In the genomic region with DNA sequence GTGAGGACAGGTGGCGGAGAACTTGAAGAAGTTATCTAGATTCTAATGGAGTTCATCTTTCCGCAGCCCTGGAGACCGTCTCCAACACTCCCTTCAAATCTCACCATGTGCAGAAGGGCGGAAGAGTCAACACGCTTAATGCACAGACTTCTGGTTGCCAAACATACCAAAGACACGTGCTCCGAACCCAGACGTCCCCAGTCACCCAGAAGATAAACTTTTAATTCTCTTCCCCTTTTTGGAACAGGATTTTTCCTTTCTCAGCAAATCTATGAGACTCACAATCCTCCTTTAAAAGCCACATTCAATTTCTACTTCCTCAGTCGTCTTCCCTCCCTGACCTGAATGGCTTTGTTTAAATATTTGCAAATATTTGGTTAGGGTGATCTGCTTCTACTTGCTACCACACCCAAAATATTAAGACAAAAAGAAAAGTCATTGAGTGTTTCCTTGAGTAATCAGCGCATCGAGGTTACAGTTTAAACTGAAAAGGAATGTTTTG, we compare ENCODE assay signal across 8 mouse cellular contexts. TPM values are rescaled to one million over a fixed set of nuclear protein-coding genes. Genes with fewer than 3 reads are reported as not detected.
DNase-seq lines count a peak whose midpoint lies in the region; ATAC-seq and TF ChIP-seq lines count a peak whose summit lies in the region.

No protein-coding gene starts in this region.

- peak overlapping the region; percentile 51 for H3K9ac ChIP-seq in heart, embryonic 15.5 days
- peak overlapping the region; percentile 68 for H3K9ac ChIP-seq in lung, embryonic 16.5 days (ENCODE audit: low read length)
- H3K9ac ChIP-seq in stomach, postnatal 0 days (ENCODE audit: low read length), result peak overlapping the region; percentile 71

- ATAC-seq in heart, embryonic 15.5 days (replicated peaks; ENCODE audit: insufficient number of reproducible peaks, insufficient read depth, low FRiP score, low read depth), result no peak
- ATAC-seq in lung, embryonic 16.5 days (ENCODE audit: low read depth), result peak; percentile 26
- ATAC-seq in stomach, postnatal 0 days (ENCODE audit: low FRiP score, low TSS enrichment), result peak; percentile 49
- no peak for ATAC-seq in inflammation-experienced regulatory T-cells, adult 6 months

- H3K27me3 ChIP-seq in spleen, adult 2 months (ENCODE audit: control insufficient read depth, insufficient read depth, low read length), result peaks cover 8% of the 10 kb centered on the region
- no peaks in the 10 kb centered on the region for H3K27me3 ChIP-seq in heart, embryonic 15.5 days
- H3K27me3 ChIP-seq in lung, embryonic 16.5 days (ENCODE audit: control insufficient read depth, insufficient read depth, low read depth, low read length), result no peaks in the 10 kb centered on the region
- H3K27me3 ChIP-seq in stomach, postnatal 0 days (ENCODE audit: control insufficient read depth, insufficient read depth, low read length), result no peaks in the 10 kb centered on the region

- TF ChIP-seq CTCF in spleen, adult 2 months (IDR thresholded peaks at IDR 0.05; ENCODE audit: extremely low read depth, insufficient read depth, insufficient read length, insufficient replicate concordance), result no peak
- no peak for TF ChIP-seq CTCF in stomach, postnatal 0 days (IDR thresholded peaks at IDR 0.05; ENCODE audit: low read depth)

- no peak for DNase-seq in spleen, adult 2 months (ENCODE audit: low read depth in 1 of 2, low spot score in 2 of 2)
- no peak for DNase-seq in spleen, postnatal 4 days (ENCODE audit: low spot score in 2 of 2)
- DNase-seq in stomach, postnatal 0 days (ENCODE audit: low spot score), result no peak
- DNase-seq in spleen, postnatal 10 days (ENCODE audit: low spot score in 2 of 2), result no peak
- no peak for DNase-seq in left cerebral cortex, postnatal 10 days (ENCODE audit: extremely low spot score in 1 of 2, low spot score in 2 of 2)

- 19% methylated on average over 11 of the region's 11 CpGs for WGBS in spleen, adult 2 months
- 19% methylated on average over 11 of the region's 11 CpGs for WGBS in heart, embryonic 15.5 days
- 6% methylated on average over 11 of the region's 11 CpGs for WGBS in lung, embryonic 16.5 days
- WGBS in stomach, postnatal 0 days, result 7% methylated on average over 11 of the region's 11 CpGs

- no peak for TF ChIP-seq POLR2A in spleen, adult 2 months (IDR thresholded peaks at IDR 0.05; ENCODE audit: low read depth, low read length)

- peak overlapping the region; percentile 64; the same call in 1 of the 2 replicates for H3K4me3 ChIP-seq in spleen, adult 2 months (ENCODE audit: extremely low read depth, insufficient read depth, insufficient read length)
- peak overlapping the region; percentile 89 for H3K4me3 ChIP-seq in heart, embryonic 15.5 days
- H3K4me3 ChIP-seq in lung, embryonic 16.5 days (ENCODE audit: low read length), result peak overlapping the region; percentile 87
- H3K4me3 ChIP-seq in stomach, postnatal 0 days (ENCODE audit: low read depth, low read length), result peak overlapping the region; percentile 87

- peaks cover 4% of the 10 kb centered on the region for H3K4me1 ChIP-seq in spleen, adult 2 months (ENCODE audit: control insufficient read depth, insufficient read depth, insufficient read length)
- H3K4me1 ChIP-seq in heart, embryonic 15.5 days (replicated peaks), result peaks cover 18% of the 10 kb centered on the region
- peaks cover 20% of the 10 kb centered on the region for H3K4me1 ChIP-seq in lung, embryonic 16.5 days (replicated peaks; ENCODE audit: control insufficient read depth, insufficient read depth, low read length)
- peaks cover 4% of the 10 kb centered on the region; the same call in 1 of the 2 replicates for H3K4me1 ChIP-seq in stomach, postnatal 0 days (replicated peaks; ENCODE audit: control insufficient read depth, insufficient read depth)

- no peaks in the 10 kb centered on the region for H3K36me3 ChIP-seq in spleen, adult 2 months (ENCODE audit: control insufficient read depth, insufficient read depth, low read length)
- no peaks in the 10 kb centered on the region for H3K36me3 ChIP-seq in heart, embryonic 15.5 days
- H3K36me3 ChIP-seq in lung, embryonic 16.5 days (ENCODE audit: control insufficient read depth, insufficient read depth, low read length), result no peaks in the 10 kb centered on the region
- H3K36me3 ChIP-seq in stomach, postnatal 0 days (ENCODE audit: control insufficient read depth, insufficient read depth, low read length), result no peaks in the 10 kb centered on the region

- H3K4me2 ChIP-seq in heart, embryonic 15.5 days, result peak overlapping the region; percentile 94
- H3K4me2 ChIP-seq in lung, embryonic 16.5 days (ENCODE audit: low read depth, low read length), result peak overlapping the region; percentile 93
- peak overlapping the region; percentile 95 for H3K4me2 ChIP-seq in stomach, postnatal 0 days (replicated peaks; ENCODE audit: low read depth)

- TF ChIP-seq EP300 in stomach, postnatal 0 days (optimal IDR thresholded peaks at IDR 0.05), result no peak

- intact Hi-C loops in left cerebral cortex, postnatal 10 days (cut with DNase I), result loop anchor here (10.0 kb wide), 1 partner anchor 151 kb away; no protein-coding TSS in a partner anchor

- H3K9me3 ChIP-seq in heart, embryonic 15.5 days (replicated peaks), result no peaks in the 10 kb centered on the region
- no peaks in the 10 kb centered on the region for H3K9me3 ChIP-seq in lung, embryonic 16.5 days (ENCODE audit: control insufficient read depth, low read length)
- no peaks in the 10 kb centered on the region for H3K9me3 ChIP-seq in stomach, postnatal 0 days (ENCODE audit: control insufficient read depth, low read length)

- peak overlapping the region; percentile 24; the same call in 1 of the 2 replicates for H3K27ac ChIP-seq in spleen, adult 2 months (ENCODE audit: insufficient read depth, low read length)
- H3K27ac ChIP-seq in heart, embryonic 15.5 days, result peak overlapping the region; percentile 75
- H3K27ac ChIP-seq in lung, embryonic 16.5 days (ENCODE audit: low read length), result peak overlapping the region; percentile 72
- H3K27ac ChIP-seq in stomach, postnatal 0 days (replicated peaks), result peak overlapping the region; percentile 89

RNA-seq across cellular contexts. Expression of gene Znrf3, which starts 0.9 kb away (rescaled TPM):
- 4.3 and 4.6 TPM in 2 replicates for polyA plus RNA-seq in spleen, adult 2 months (2012; rRNA removed)
- 6.5 and 6.7 TPM in 2 replicates for polyA plus RNA-seq in heart, embryonic 15.5 days (2015; fragmentation: Nextera tagmentation; extraction: Ambion mirVana)
- 15.9 and 17.2 TPM in 2 replicates for polyA plus RNA-seq in lung, embryonic 16.5 days (2015; fragmentation: Nextera tagmentation; extraction: Ambion mirVana)
- polyA plus RNA-seq in stomach, postnatal 0 days (2015; fragmentation: Nextera tagmentation; extraction: Ambion mirVana), result 8.9 and 9.3 TPM in 2 replicates
- 10 to 100 TPM; 22.0 to 25.1 TPM for total RNA-seq in left cerebral cortex, postnatal 10 days (2021)
- polyA plus RNA-seq in inflammation-experienced regulatory T-cells, adult 6 months (2017; shearing (Covaris generic)), result 10 to 100 TPM in 2 of 3 experiments, 1 to 10 TPM in 1; 3.3 to 19.8 (median 17.3) TPM

Comparison
In these comparisons a context has a peak if more than half of its experiments do, and no peak if none do; other contexts are left out.
1. H3K27ac ChIP-seq: peak in every context shown above with its lines; median percentile 89 in stomach, postnatal 0 days; 75 in heart, embryonic 15.5 days; 72 in lung, embryonic 16.5 days; 24 in spleen, adult 2 months.
2. ATAC-seq: peak in lung, embryonic 16.5 days (single experiment) and stomach, postnatal 0 days (single experiment); none in heart, embryonic 15.5 days (single experiment) and inflammation-experienced regulatory T-cells, adult 6 months (single experiment).
3. Peak in every context shown above with its lines, with median percentiles within 50 percentile points of each other: H3K4me3 ChIP-seq, H3K4me2 ChIP-seq and H3K9ac ChIP-seq.